Mouse (Mus musculus) midbrain, embryonic 15.5 days (tissue): ENCODE results near the gene Adk. TPM values are rescaled to one million over a fixed set of nuclear protein-coding genes. Genes with fewer than 3 reads are reported as not detected.
A peak's percentile ranks its signal among the peaks of the same experiment; 100 is the strongest.

ENCODE experiments used
- ATAC-seq: fragments of 200-750 bp; cut with Nextera tagmentation; replicated peaks from 2 replicates; pipeline ENCODE4 v1.8.0; 2017; ENCODE audit warnings: moderate TSS enrichment
- H3K27ac ChIP-seq: fragments of 300-500 bp; sonication (generic); 2 replicates; pipeline ENCODE4 v1.5.1; 2015; ENCODE audit warnings: mild to moderate bottlenecking, inconsistent platforms
- H3K27me3 ChIP-seq: fragments of 300-500 bp; sonication (generic); replicated peaks from 2 replicates; pipeline ENCODE4 v1.6.1; 2015; ENCODE audit warnings: inconsistent platforms
- H3K36me3 ChIP-seq: fragments of 300-500 bp; sonication (generic); replicated peaks from 2 replicates; pipeline ENCODE4 v1.6.1; 2015; ENCODE audit warnings: inconsistent platforms
- H3K4me1 ChIP-seq: fragments of 300-500 bp; sonication (generic); 2 replicates; pipeline ENCODE4 v1.6.1; 2015; ENCODE audit warnings: inconsistent platforms
- H3K4me2 ChIP-seq: fragments of 300-500 bp; sonication (generic); 2 replicates; pipeline ENCODE4 v1.6.1; 2015; ENCODE audit warnings: inconsistent platforms, mild to moderate bottlenecking, moderate library complexity
- H3K4me3 ChIP-seq: fragments of 300-500 bp; sonication (generic); 2 replicates; pipeline ENCODE4 v1.5.1; 2015; ENCODE audit warnings: mild to moderate bottlenecking, inconsistent platforms
- H3K9ac ChIP-seq: fragments of 300-500 bp; sonication (generic); 2 replicates; pipeline ENCODE4 v1.6.1; 2015; ENCODE audit warnings: mild to moderate bottlenecking, inconsistent platforms
- H3K9me3 ChIP-seq: fragments of 300-500 bp; sonication (generic); 2 replicates; pipeline ENCODE4 v1.6.1; 2016; ENCODE audit warnings: inconsistent platforms
- WGBS: fragments of 180-500 bp; shearing (Covaris S2); methylation state at CpG from one replicate; pipeline ENCODE4 v1.1.7; 2015; ENCODE audit warnings: mixed read lengths; 5-methylcytosine and 5-hydroxymethylcytosine counted together
- polyA plus RNA-seq: library from polyadenylated mRNA; unstranded; fragments of >200 nt; fragmentation: Nextera tagmentation; extraction: Ambion mirVana; gene quantifications from 2 replicates; pipeline ENCODE4 v1.2.1, GENCODE M21; 2015

Adk gene
- polyA plus RNA-seq, 1 experiment from 2014 or later, result 34.8 TPM

- no peak overlapping the region for H3K9ac ChIP-seq
- no peaks in the 10 kb centered on the region for H3K27me3 ChIP-seq
- H3K9me3 ChIP-seq, result no peaks in the 10 kb centered on the region
- no peaks in the 10 kb centered on the region for H3K4me1 ChIP-seq
- H3K36me3 ChIP-seq, result no peaks in the 10 kb centered on the region
- H3K4me3 ChIP-seq, result no peak overlapping the region
- no peak for ATAC-seq
- H3K4me2 ChIP-seq, result no peak overlapping the region
- 88% methylated on average over 2 of the region's 2 CpGs for WGBS
- H3K27ac ChIP-seq, result no peak overlapping the region
Observed at GRCm38 (mm10) chr14:21351646-21352045, 299.3 kb downstream of the Adk start.

- no peak overlapping the region for H3K27ac ChIP-seq
- no peaks in the 10 kb centered on the region for H3K27me3 ChIP-seq
- WGBS, result 89% methylated on average over 1 of the region's 1 CpGs
- no peaks in the 10 kb centered on the region for H3K36me3 ChIP-seq
- H3K9me3 ChIP-seq, result no peaks in the 10 kb centered on the region
- peaks cover 8% of the 10 kb centered on the region for H3K4me1 ChIP-seq
- H3K9ac ChIP-seq, result no peak overlapping the region
- H3K4me3 ChIP-seq, result no peak overlapping the region
- ATAC-seq, result no peak
- H3K4me2 ChIP-seq, result no peak overlapping the region
Observed at GRCm38 (mm10) chr14:21356286-21356685, 303.9 kb downstream of the Adk start.

- Histone ChIP-seq H3K27ac (peak overlapping the region; percentile 47; the same call in 1 of the 2 replicates), H3K9me3 (no peaks in the 10 kb centered on the region), H3K4me1 (peaks cover 8% of the 10 kb centered on the region), H3K27me3 (no peaks in the 10 kb centered on the region), H3K9ac (no peak overlapping the region), H3K4me2 (no peak overlapping the region), H3K36me3 (no peaks in the 10 kb centered on the region), H3K4me3 (no peak overlapping the region)
- 42% methylated on average over 10 of the region's 10 CpGs for WGBS
- no peak for ATAC-seq
Observed at GRCm38 (mm10) chr14:21359207-21359895, 307.0 kb downstream of the Adk start.

- Histone ChIP-seq H3K27ac (peak overlapping the region; percentile 47; the same call in 1 of the 2 replicates), H3K4me3 (no peak overlapping the region), H3K36me3 (no peaks in the 10 kb centered on the region), H3K27me3 (no peaks in the 10 kb centered on the region), H3K4me2 (no peak overlapping the region), H3K9me3 (no peaks in the 10 kb centered on the region), H3K9ac (no peak overlapping the region), H3K4me1 (peaks cover 8% of the 10 kb centered on the region)
- no peak for ATAC-seq
- WGBS, result 91% methylated on average over 8 of the region's 12 CpGs
Observed at GRCm38 (mm10) chr14:21359896-21360525, 307.6 kb downstream of the Adk start.

GRCm38 (mm10) chr14:21367095-21367494 is 314.7 kb downstream of the Adk start:
- H3K9ac ChIP-seq, result no peak overlapping the region
- no peaks in the 10 kb centered on the region for H3K27me3 ChIP-seq
- WGBS, result 90% methylated on average over 2 of the region's 2 CpGs
- H3K4me2 ChIP-seq, result no peak overlapping the region
- H3K4me1 ChIP-seq, result peaks cover 30% of the 10 kb centered on the region
- no peak overlapping the region for H3K4me3 ChIP-seq
- H3K36me3 ChIP-seq, result no peaks in the 10 kb centered on the region
- no peaks in the 10 kb centered on the region for H3K9me3 ChIP-seq
- ATAC-seq, result no peak
- no peak overlapping the region for H3K27ac ChIP-seq

GRCm38 (mm10) chr14:21368622-21369021 is 316.2 kb downstream of the Adk start:
- no peaks in the 10 kb centered on the region for H3K36me3 ChIP-seq
- 19% methylated on average over 2 of the region's 2 CpGs for WGBS
- no peaks in the 10 kb centered on the region for H3K27me3 ChIP-seq
- peak; percentile 60; the same call in 1 of the 2 replicates for ATAC-seq
- no peak overlapping the region for H3K4me3 ChIP-seq
- peaks cover 32% of the 10 kb centered on the region for H3K4me1 ChIP-seq
- peak overlapping the region; percentile 76 for H3K27ac ChIP-seq
- no peak overlapping the region for H3K4me2 ChIP-seq
- no peak overlapping the region for H3K9ac ChIP-seq
- H3K9me3 ChIP-seq, result no peaks in the 10 kb centered on the region

GRCm38 (mm10) chr14:21369127-21369526 is 316.8 kb downstream of the Adk start:
- Histone ChIP-seq H3K27ac (peak overlapping the region; percentile 76), H3K27me3 (no peaks in the 10 kb centered on the region), H3K9me3 (no peaks in the 10 kb centered on the region), H3K36me3 (no peaks in the 10 kb centered on the region), H3K4me3 (no peak overlapping the region), H3K9ac (no peak overlapping the region), H3K4me2 (peak overlapping the region; percentile 2), H3K4me1 (peaks cover 32% of the 10 kb centered on the region)
- ATAC-seq, result peak; percentile 96
- WGBS, result under 1% methylated on average over 5 of the region's 5 CpGs

GRCm38 (mm10) chr14:21371946-21372345 is 319.6 kb downstream of the Adk start:
- 50% methylated on average over 2 of the region's 2 CpGs for WGBS
- H3K27ac ChIP-seq, result peak overlapping the region; percentile 60; the same call in 1 of the 2 replicates
- peaks cover 32% of the 10 kb centered on the region for H3K4me1 ChIP-seq
- H3K4me2 ChIP-seq, result no peak overlapping the region
- H3K9me3 ChIP-seq, result no peaks in the 10 kb centered on the region
- no peaks in the 10 kb centered on the region for H3K36me3 ChIP-seq
- H3K4me3 ChIP-seq, result no peak overlapping the region
- no peak overlapping the region for H3K9ac ChIP-seq
- H3K27me3 ChIP-seq, result no peaks in the 10 kb centered on the region
- ATAC-seq, result no peak

- Histone ChIP-seq H3K27ac (0 out of 2 replicates have a peak overlapping the region, but pooled peaks have one; percentile 29), H3K9ac (no peak overlapping the region), H3K36me3 (no peaks in the 10 kb centered on the region), H3K4me1 (peaks cover 32% of the 10 kb centered on the region), H3K27me3 (no peaks in the 10 kb centered on the region), H3K9me3 (no peaks in the 10 kb centered on the region), H3K4me3 (no peak overlapping the region), H3K4me2 (no peak overlapping the region)
- ATAC-seq, result no peak
- WGBS, result 70% methylated on average over 5 of the region's 5 CpGs
Observed at GRCm38 (mm10) chr14:21372689-21373088, 320.3 kb downstream of the Adk start.

GRCm38 (mm10) chr14:21383701-21384428 is 331.5 kb downstream of the Adk start:
- H3K9me3 ChIP-seq, result no peaks in the 10 kb centered on the region
- H3K9ac ChIP-seq, result no peak overlapping the region
- H3K36me3 ChIP-seq, result no peaks in the 10 kb centered on the region
- H3K27ac ChIP-seq, result peak overlapping the region; percentile 50; the same call in 1 of the 2 replicates
- no peaks in the 10 kb centered on the region for H3K27me3 ChIP-seq
- peaks cover 12% of the 10 kb centered on the region for H3K4me1 ChIP-seq
- ATAC-seq, result 0 out of 2 replicates have a peak, but pooled peaks have one; percentile 30
- H3K4me2 ChIP-seq, result no peak overlapping the region
- no peak overlapping the region for H3K4me3 ChIP-seq
- WGBS, result 33% methylated on average over 5 of the region's 5 CpGs

- no peak overlapping the region for H3K4me3 ChIP-seq
- peaks cover 14% of the 10 kb centered on the region for H3K4me1 ChIP-seq
- H3K9me3 ChIP-seq, result no peaks in the 10 kb centered on the region
- H3K9ac ChIP-seq, result no peak overlapping the region
- H3K4me2 ChIP-seq, result no peak overlapping the region
- no peaks in the 10 kb centered on the region for H3K27me3 ChIP-seq
- no peaks in the 10 kb centered on the region for H3K36me3 ChIP-seq
- no peak for ATAC-seq
- no peak overlapping the region for H3K27ac ChIP-seq
- 92% methylated on average over 7 of the region's 7 CpGs for WGBS
Observed at GRCm38 (mm10) chr14:21399506-21399905, 347.1 kb downstream of the Adk start.

- H3K27me3 ChIP-seq, result no peaks in the 10 kb centered on the region
- H3K9ac ChIP-seq, result no peak overlapping the region
- 30% methylated on average over 8 of the region's 8 CpGs for WGBS
- ATAC-seq, result peak; percentile 69
- H3K4me2 ChIP-seq, result peak overlapping the region; percentile 5; the same call in 1 of the 2 replicates
- no peaks in the 10 kb centered on the region for H3K9me3 ChIP-seq
- no peak overlapping the region for H3K4me3 ChIP-seq
- H3K36me3 ChIP-seq, result no peaks in the 10 kb centered on the region
- H3K27ac ChIP-seq, result peak overlapping the region; percentile 50
- peaks cover 14% of the 10 kb centered on the region for H3K4me1 ChIP-seq
Observed at GRCm38 (mm10) chr14:21402157-21402601, 349.8 kb downstream of the Adk start.
